Mouse (Mus musculus): ENCODE results near the gene Olfr643. TPM values are rescaled to one million over a fixed set of nuclear protein-coding genes. Genes with fewer than 3 reads are reported as not detected.

Gene Olfr643
- polyA plus RNA-seq, 1 experiment from 2014 or later, result not detected

- no peak for ATAC-seq (ENCODE audit: low read depth)
- H3K4me2 ChIP-seq (ENCODE audit: low read depth, low read length), result no peak within 1 kb of the TSS
- no peak within 1 kb of the TSS for H3K9ac ChIP-seq (ENCODE audit: low read length)
- no peaks in the 10 kb centered on the region for H3K27me3 ChIP-seq (ENCODE audit: control insufficient read depth, insufficient read depth, low read depth, low read length)
- no peaks in the 10 kb centered on the region for H3K36me3 ChIP-seq (ENCODE audit: control insufficient read depth, insufficient read depth, low read length)
- no peak within 1 kb of the TSS for H3K27ac ChIP-seq (ENCODE audit: low read length)
- H3K4me1 ChIP-seq (replicated peaks; ENCODE audit: control insufficient read depth, insufficient read depth, low read length), result no peaks in the 10 kb centered on the region
- no peaks in the 10 kb centered on the region for H3K9me3 ChIP-seq (ENCODE audit: control insufficient read depth, low read length)
- 65% methylated on average over 1 of the region's 1 CpGs for WGBS
- H3K4me3 ChIP-seq (ENCODE audit: low read length), result no peak within 1 kb of the TSS
Measured at GRCm38 (mm10) chr7:104035145-104035544, 102.1 kb downstream of the Olfr643 start, which contains the start of gene Olfr641. Olfr641 (plus strand) TSS chr7:104035445.

- H3K9me3 ChIP-seq (ENCODE audit: control insufficient read depth, low read length), result no peaks in the 10 kb centered on the region
- no peaks in the 10 kb centered on the region for H3K4me1 ChIP-seq (replicated peaks; ENCODE audit: control insufficient read depth, insufficient read depth, low read length)
- H3K4me3 ChIP-seq (ENCODE audit: low read length), result no peak overlapping the region
- H3K27me3 ChIP-seq (ENCODE audit: control insufficient read depth, insufficient read depth, low read depth, low read length), result no peaks in the 10 kb centered on the region
- no peak overlapping the region for H3K27ac ChIP-seq (ENCODE audit: low read length)
- no peak for ATAC-seq (ENCODE audit: low read depth)
- H3K4me2 ChIP-seq (ENCODE audit: low read depth, low read length), result no peak overlapping the region
- no peak overlapping the region for H3K9ac ChIP-seq (ENCODE audit: low read length)
- H3K36me3 ChIP-seq (ENCODE audit: control insufficient read depth, insufficient read depth, low read length), result no peaks in the 10 kb centered on the region
- 70% methylated on average over 3 of the region's 3 CpGs for WGBS
Measured at GRCm38 (mm10) chr7:104026978-104027377, 110.2 kb downstream of the Olfr643 start.

- Histone ChIP-seq H3K4me1 (replicated peaks; ENCODE audit: control insufficient read depth, insufficient read depth, low read length) (no peaks in the 10 kb centered on the region), H3K9ac (ENCODE audit: low read length) (no peak within 1 kb of the TSS), H3K27ac (ENCODE audit: low read length) (no peak within 1 kb of the TSS), H3K27me3 (ENCODE audit: control insufficient read depth, insufficient read depth, low read depth, low read length) (no peaks in the 10 kb centered on the region), H3K9me3 (ENCODE audit: control insufficient read depth, low read length) (no peaks in the 10 kb centered on the region), H3K4me3 (ENCODE audit: low read length) (no peak within 1 kb of the TSS), H3K4me2 (ENCODE audit: low read depth, low read length) (no peak within 1 kb of the TSS), H3K36me3 (ENCODE audit: control insufficient read depth, insufficient read depth, low read length) (no peaks in the 10 kb centered on the region)
- 77% methylated on average over 6 of the region's 6 CpGs for WGBS
- no peak for ATAC-seq (ENCODE audit: low read depth)
Measured at GRCm38 (mm10) chr7:104025473-104025872, 111.7 kb downstream of the Olfr643 start, which contains the start of gene Olfr640. Olfr640 (minus strand) TSS chr7:104025573.

- 87% methylated on average over 6 of the region's 6 CpGs for WGBS
Measured at GRCm38 (mm10) chr7:104021651-104022050, 115.6 kb downstream of the Olfr643 start.

GRCm38 (mm10) chr7:104018953-104019352, 118.3 kb downstream of the Olfr643 start:
- no peak overlapping the region for H3K4me3 ChIP-seq (ENCODE audit: low read length)
- no peak overlapping the region for H3K9ac ChIP-seq (ENCODE audit: low read length)
- no peak for ATAC-seq (ENCODE audit: low read depth)
- no peaks in the 10 kb centered on the region for H3K4me1 ChIP-seq (replicated peaks; ENCODE audit: control insufficient read depth, insufficient read depth, low read length)
- no peaks in the 10 kb centered on the region for H3K9me3 ChIP-seq (ENCODE audit: control insufficient read depth, low read length)
- H3K4me2 ChIP-seq (ENCODE audit: low read depth, low read length), result no peak overlapping the region
- 74% methylated on average over 1 of the region's 1 CpGs for WGBS
- no peak overlapping the region for H3K27ac ChIP-seq (ENCODE audit: low read length)
- H3K36me3 ChIP-seq (ENCODE audit: control insufficient read depth, insufficient read depth, low read length), result no peaks in the 10 kb centered on the region
- no peaks in the 10 kb centered on the region for H3K27me3 ChIP-seq (ENCODE audit: control insufficient read depth, insufficient read depth, low read depth, low read length)

More at GRCm38 (mm10) chr7:104021651-104022050, 115.6 kb downstream of the Olfr643 start:
- no peak overlapping the region for H3K4me2 ChIP-seq (ENCODE audit: low read depth, low read length)
- H3K27ac ChIP-seq (ENCODE audit: low read length), result no peak overlapping the region
- H3K4me1 ChIP-seq (replicated peaks; ENCODE audit: control insufficient read depth, insufficient read depth, low read length), result no peaks in the 10 kb centered on the region
- no peak overlapping the region for H3K4me3 ChIP-seq (ENCODE audit: low read length)
- H3K9me3 ChIP-seq (ENCODE audit: control insufficient read depth, low read length), result no peaks in the 10 kb centered on the region
- no peak overlapping the region for H3K9ac ChIP-seq (ENCODE audit: low read length)
- H3K27me3 ChIP-seq (ENCODE audit: control insufficient read depth, insufficient read depth, low read depth, low read length), result no peaks in the 10 kb centered on the region
- H3K36me3 ChIP-seq (ENCODE audit: control insufficient read depth, insufficient read depth, low read length), result no peaks in the 10 kb centered on the region
- no peak for ATAC-seq (ENCODE audit: low read depth)

GRCm38 (mm10) chr7:104017203-104017602, 120.0 kb downstream of the Olfr643 start, which contains the start of gene Olfr639:
Olfr639 (minus strand) TSS chr7:104017303.
- Histone ChIP-seq H3K4me2 (ENCODE audit: low read depth, low read length) (no peak within 1 kb of the TSS), H3K4me3 (ENCODE audit: low read length) (no peak within 1 kb of the TSS), H3K36me3 (ENCODE audit: control insufficient read depth, insufficient read depth, low read length) (no peaks in the 10 kb centered on the region), H3K27me3 (ENCODE audit: control insufficient read depth, insufficient read depth, low read depth, low read length) (no peaks in the 10 kb centered on the region), H3K9ac (ENCODE audit: low read length) (no peak within 1 kb of the TSS), H3K9me3 (ENCODE audit: control insufficient read depth, low read length) (no peaks in the 10 kb centered on the region), H3K27ac (ENCODE audit: low read length) (no peak within 1 kb of the TSS), H3K4me1 (replicated peaks; ENCODE audit: control insufficient read depth, insufficient read depth, low read length) (no peaks in the 10 kb centered on the region)
- no peak for ATAC-seq (ENCODE audit: low read depth)

- H3K9me3 ChIP-seq (ENCODE audit: control insufficient read depth, low read length), result no peaks in the 10 kb centered on the region
- H3K27ac ChIP-seq (ENCODE audit: low read length), result no peak overlapping the region
- no peaks in the 10 kb centered on the region for H3K36me3 ChIP-seq (ENCODE audit: control insufficient read depth, insufficient read depth, low read length)
Measured at GRCm38 (mm10) chr7:103999124-103999523, 138.1 kb downstream of the Olfr643 start.

GRCm38 (mm10) chr7:103998446-103998845, 138.8 kb downstream of the Olfr643 start, which contains the start of gene Olfr638:
Olfr638 (plus strand) TSS chr7:103998746.
- no peaks in the 10 kb centered on the region for H3K27me3 ChIP-seq (ENCODE audit: control insufficient read depth, insufficient read depth, low read depth, low read length)
- no peak within 1 kb of the TSS for H3K4me3 ChIP-seq (ENCODE audit: low read length)
- H3K4me1 ChIP-seq (replicated peaks; ENCODE audit: control insufficient read depth, insufficient read depth, low read length), result no peaks in the 10 kb centered on the region
- no peaks in the 10 kb centered on the region for H3K9me3 ChIP-seq (ENCODE audit: control insufficient read depth, low read length)
- H3K36me3 ChIP-seq (ENCODE audit: control insufficient read depth, insufficient read depth, low read length), result no peaks in the 10 kb centered on the region
- H3K9ac ChIP-seq (ENCODE audit: low read length), result no peak within 1 kb of the TSS
- no peak within 1 kb of the TSS for H3K27ac ChIP-seq (ENCODE audit: low read length)
- no peak within 1 kb of the TSS for H3K4me2 ChIP-seq (ENCODE audit: low read depth, low read length)
- ATAC-seq (ENCODE audit: low read depth), result no peak

More at GRCm38 (mm10) chr7:103999124-103999523, 138.1 kb downstream of the Olfr643 start:
- H3K4me1 ChIP-seq (replicated peaks; ENCODE audit: control insufficient read depth, insufficient read depth, low read length), result no peaks in the 10 kb centered on the region
- no peak overlapping the region for H3K9ac ChIP-seq (ENCODE audit: low read length)
- H3K4me2 ChIP-seq (ENCODE audit: low read depth, low read length), result no peak overlapping the region
- no peak overlapping the region for H3K4me3 ChIP-seq (ENCODE audit: low read length)
- ATAC-seq (ENCODE audit: low read depth), result no peak
- no peaks in the 10 kb centered on the region for H3K27me3 ChIP-seq (ENCODE audit: control insufficient read depth, insufficient read depth, low read depth, low read length)

GRCm38 (mm10) chr7:103971782-103972181, 165.4 kb downstream of the Olfr643 start:
- no peak for ATAC-seq (ENCODE audit: low read depth)
- Histone ChIP-seq H3K27me3 (ENCODE audit: control insufficient read depth, insufficient read depth, low read depth, low read length) (no peaks in the 10 kb centered on the region), H3K4me1 (replicated peaks; ENCODE audit: control insufficient read depth, insufficient read depth, low read length) (no peaks in the 10 kb centered on the region), H3K9me3 (ENCODE audit: control insufficient read depth, low read length) (no peaks in the 10 kb centered on the region), H3K36me3 (ENCODE audit: control insufficient read depth, insufficient read depth, low read length) (no peaks in the 10 kb centered on the region), H3K4me3 (ENCODE audit: low read length) (no peak overlapping the region), H3K9ac (ENCODE audit: low read length) (no peak overlapping the region), H3K27ac (ENCODE audit: low read length) (no peak overlapping the region), H3K4me2 (ENCODE audit: low read depth, low read length) (no peak overlapping the region)
- 51% methylated on average over 1 of the region's 1 CpGs for WGBS

- whole genome bisulfite sequencing, result 59% methylated on average over 1 of the region's 1 CpGs
- no peak within 1 kb of the TSS for H3K4me3 ChIP-seq (ENCODE audit: low read length)
- H3K4me1 ChIP-seq (replicated peaks; ENCODE audit: control insufficient read depth, insufficient read depth, low read length), result no peaks in the 10 kb centered on the region
- H3K9ac ChIP-seq (ENCODE audit: low read length), result no peak within 1 kb of the TSS
- H3K4me2 ChIP-seq (ENCODE audit: low read depth, low read length), result no peak within 1 kb of the TSS
- H3K27me3 ChIP-seq (ENCODE audit: control insufficient read depth, insufficient read depth, low read depth, low read length), result no peaks in the 10 kb centered on the region
- no peaks in the 10 kb centered on the region for H3K36me3 ChIP-seq (ENCODE audit: control insufficient read depth, insufficient read depth, low read length)
- H3K9me3 ChIP-seq (ENCODE audit: control insufficient read depth, low read length), result no peaks in the 10 kb centered on the region
- ATAC-seq (ENCODE audit: low read depth), result no peak
- no peak within 1 kb of the TSS for H3K27ac ChIP-seq (ENCODE audit: low read length)
Measured at GRCm38 (mm10) chr7:103970852-103971251, 166.4 kb downstream of the Olfr643 start, which contains the start of gene Olfr635. Olfr635 (plus strand) TSS chr7:103971152.

All from lung, embryonic 16.5 days (tissue).